Mouse (Mus musculus) embryonic facial prominence, embryonic 12.5 days (tissue): ENCODE data around the gene Gm5475. TPM values are rescaled to one million over a fixed set of nuclear protein-coding genes. Genes with fewer than 3 reads are reported as not detected.

Source experiments
- ATAC-seq: fragments of 200-750 bp; cut with Nextera tagmentation; 2 replicates; pipeline ENCODE4 v1.8.0; 2017; ENCODE audit not compliant: insufficient number of reproducible peaks, insufficient read depth, low FRiP score, low TSS enrichment
- H3K27ac ChIP-seq: fragments of 300-500 bp; sonication (generic); 2 replicates; pipeline ENCODE4 v1.5.1; 2016; ENCODE audit warnings: mild to moderate bottlenecking
- H3K27me3 ChIP-seq: fragments of 300-500 bp; sonication (generic); 2 replicates; pipeline ENCODE4 v1.6.1; 2016; ENCODE audit warnings: mild to moderate bottlenecking, moderate library complexity
- H3K36me3 ChIP-seq: fragments of 300-500 bp; sonication (generic); 2 replicates; pipeline ENCODE4 v1.6.1; 2016; ENCODE audit warnings: mild to moderate bottlenecking
- H3K4me1 ChIP-seq: fragments of 300-500 bp; sonication (generic); 2 replicates; pipeline ENCODE4 v1.6.1; 2016
- H3K4me2 ChIP-seq: fragments of 300-500 bp; sonication (generic); replicated peaks from 2 replicates; pipeline ENCODE4 v1.6.1; 2016; ENCODE audit warnings: mild to moderate bottlenecking, moderate library complexity
- H3K4me3 ChIP-seq: fragments of 300-500 bp; sonication (generic); 2 replicates; pipeline ENCODE4 v1.5.1; 2016; ENCODE audit warnings: mild to moderate bottlenecking
- H3K9ac ChIP-seq: fragments of 300-500 bp; sonication (generic); 2 replicates; pipeline ENCODE4 v1.6.1; 2016; ENCODE audit warnings: mild to moderate bottlenecking, moderate library complexity
- H3K9me3 ChIP-seq: fragments of 300-500 bp; sonication (generic); 2 replicates; pipeline ENCODE4 v1.6.1; 2016; ENCODE audit warnings: mild to moderate bottlenecking, moderate library complexity
- WGBS: fragments of 180-500 bp; shearing (Covaris S2); methylation state at CpG from one replicate; pipeline ENCODE4 v1.1.7; 2016; 5-methylcytosine and 5-hydroxymethylcytosine counted together
- polyA plus RNA-seq: library from polyadenylated mRNA; unstranded; fragments of >200 nt; fragmentation: Nextera tagmentation; extraction: Ambion mirVana; gene quantifications from 2 replicates; pipeline ENCODE4 v1.2.1, GENCODE M21; 2016

Gm5475 gene
- polyA plus RNA-seq, 1 experiment from 2014 or later, result 0.12 TPM

DNA sequence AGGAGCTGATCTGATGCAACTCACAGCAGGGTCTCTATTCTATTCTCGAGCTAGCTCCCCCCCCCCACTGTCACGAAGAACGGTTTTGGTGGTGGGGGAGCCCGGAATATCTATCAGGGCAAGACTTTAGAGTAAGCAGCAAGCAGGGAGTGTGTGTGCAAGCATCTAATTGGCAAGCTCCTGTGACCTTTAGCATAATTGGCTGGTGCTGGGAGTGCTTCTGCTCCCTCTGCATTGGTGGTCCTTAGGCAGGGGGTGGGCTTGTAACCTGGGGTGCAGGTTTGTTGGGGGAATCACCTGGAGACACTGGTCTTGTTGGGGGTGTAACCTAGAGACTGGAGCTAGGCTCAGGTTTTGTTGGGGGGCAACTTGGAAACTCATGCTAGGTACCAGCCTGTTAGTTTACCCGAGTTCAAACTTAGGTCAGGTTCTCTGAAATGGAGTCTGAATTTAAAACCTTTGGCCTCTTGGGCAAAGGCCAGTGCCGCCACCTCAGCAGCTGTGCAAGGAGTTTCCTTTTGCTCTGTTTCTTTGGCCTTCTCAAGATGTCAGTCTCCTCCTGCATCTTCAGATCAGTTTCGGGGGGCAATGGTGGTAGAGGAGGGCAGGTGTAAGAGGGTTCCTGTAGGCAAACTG, 34.5 kb downstream of the Gm5475 start:
- H3K27ac ChIP-seq, result no peak overlapping the region
- ATAC-seq, result no peak
- no peak overlapping the region for H3K4me2 ChIP-seq
- H3K36me3 ChIP-seq, result no peaks in the 10 kb centered on the region
- H3K9ac ChIP-seq, result no peak overlapping the region
- 60% methylated on average over 7 of the region's 7 CpGs for WGBS
- H3K4me1 ChIP-seq, result peaks cover 3% of the 10 kb centered on the region; the same call in 1 of the 2 replicates
- H3K9me3 ChIP-seq, result no peaks in the 10 kb centered on the region
- H3K27me3 ChIP-seq, result 0 out of 2 replicates have a peak, but pooled peaks cover 3% of the 10 kb centered on the region
- H3K4me3 ChIP-seq, result no peak overlapping the region

DNA sequence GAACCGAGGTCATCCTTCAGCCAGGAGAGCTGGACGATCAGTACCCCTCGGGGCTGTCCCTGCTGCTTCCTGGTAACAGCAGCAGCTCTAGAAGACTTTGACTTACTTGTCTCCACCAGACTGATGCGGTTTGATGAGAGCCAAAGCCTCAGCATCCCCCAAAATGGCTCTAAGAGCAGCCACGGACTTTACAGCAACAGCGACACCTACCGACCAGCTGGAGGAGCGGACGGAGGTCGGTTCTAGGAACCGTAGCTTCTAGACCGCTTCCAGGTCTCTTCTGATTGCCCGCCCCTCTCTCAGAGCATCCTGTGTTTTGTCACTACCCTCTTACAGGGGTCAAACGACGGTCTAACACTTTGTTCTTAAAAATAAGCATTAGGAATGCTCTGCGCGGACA, 35.4 kb downstream of the Gm5475 start:
- Histone ChIP-seq H3K36me3 (no peaks in the 10 kb centered on the region), H3K4me2 (no peak overlapping the region), H3K4me1 (0 out of 2 replicates have a peak, but pooled peaks cover 2% of the 10 kb centered on the region), H3K27me3 (0 out of 2 replicates have a peak, but pooled peaks cover 3% of the 10 kb centered on the region), H3K4me3 (no peak overlapping the region), H3K9ac (no peak overlapping the region), H3K9me3 (no peaks in the 10 kb centered on the region), H3K27ac (no peak overlapping the region)
- no peak for ATAC-seq
- WGBS, result 7% methylated on average over 17 of the region's 17 CpGs

DNA sequence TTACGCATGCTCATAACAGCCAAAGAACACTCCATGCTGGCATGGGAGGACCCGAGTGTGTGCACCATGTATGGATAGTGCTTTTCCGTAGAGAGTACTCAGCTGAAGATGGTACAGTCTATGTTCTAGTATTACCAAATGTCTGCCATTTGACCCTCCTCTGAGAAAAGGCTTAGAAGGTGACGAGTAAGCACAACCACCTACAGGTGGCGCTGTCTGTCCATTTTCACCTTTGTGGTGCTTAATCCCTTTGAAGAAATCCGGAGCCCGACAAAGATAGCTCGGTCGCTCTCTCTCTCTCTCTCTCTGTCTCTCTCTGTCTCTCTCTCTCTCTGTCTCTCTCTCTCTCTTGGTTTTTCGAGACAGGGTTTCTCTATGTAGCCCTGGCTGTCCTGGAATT, 36.1 kb downstream of the Gm5475 start:
- H3K4me3 ChIP-seq, result no peak overlapping the region
- WGBS, result 50% methylated on average over 10 of the region's 10 CpGs
- no peak overlapping the region for H3K9ac ChIP-seq
- H3K27me3 ChIP-seq, result 0 out of 2 replicates have a peak, but pooled peaks cover 3% of the 10 kb centered on the region
- 0 out of 2 replicates have a peak, but pooled peaks cover 2% of the 10 kb centered on the region for H3K4me1 ChIP-seq
- H3K36me3 ChIP-seq, result no peaks in the 10 kb centered on the region
- H3K27ac ChIP-seq, result no peak overlapping the region
- no peaks in the 10 kb centered on the region for H3K9me3 ChIP-seq
- no peak for ATAC-seq
- H3K4me2 ChIP-seq, result no peak overlapping the region

DNA sequence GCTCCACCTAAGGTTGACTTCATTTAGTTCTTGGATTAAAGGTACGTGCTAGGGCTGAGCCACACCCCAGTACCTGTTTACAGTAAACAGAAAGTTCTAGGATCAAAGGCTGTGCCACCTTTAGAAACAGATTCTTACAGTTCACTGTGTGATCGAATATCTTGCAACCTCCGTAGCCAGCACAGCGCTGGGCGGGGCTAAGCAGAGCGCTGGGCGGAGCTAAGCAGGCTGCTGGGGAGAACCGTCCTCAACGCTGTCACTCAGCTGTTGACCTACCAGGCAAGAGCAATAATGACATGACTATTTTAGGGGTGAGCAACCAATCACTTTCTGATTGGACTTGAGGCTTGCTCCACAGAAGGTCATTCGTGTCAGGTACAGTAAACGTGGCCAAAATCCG, 39.0 kb downstream of the Gm5475 start:
- no peak for ATAC-seq
- no peak overlapping the region for H3K9ac ChIP-seq
- no peak overlapping the region for H3K4me3 ChIP-seq

DNA sequence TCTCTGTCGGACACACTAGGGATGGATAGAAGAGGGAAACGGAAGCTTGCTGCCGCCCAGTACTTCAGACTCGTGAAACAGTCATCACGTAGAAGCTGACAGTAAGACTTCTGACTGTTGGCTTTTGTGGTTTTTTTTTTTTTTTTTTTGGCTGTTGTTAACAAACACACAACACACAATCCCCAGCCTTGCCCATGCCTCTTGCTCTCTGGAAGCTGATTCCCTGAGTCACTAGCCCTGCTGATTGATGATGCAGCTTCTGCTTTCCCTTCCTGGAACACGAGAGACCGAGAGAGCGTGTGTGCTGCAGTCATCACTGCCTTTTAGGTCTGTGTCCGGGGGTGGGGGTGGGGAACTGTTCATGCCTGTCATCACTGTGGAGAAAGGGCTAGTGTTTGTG, 39.7 kb downstream of the Gm5475 start:
- Histone ChIP-seq H3K4me3 (no peak overlapping the region), H3K9me3 (no peaks in the 10 kb centered on the region), H3K36me3 (no peaks in the 10 kb centered on the region), H3K27me3 (0 out of 2 replicates have a peak, but pooled peaks cover 3% of the 10 kb centered on the region), H3K9ac (no peak overlapping the region), H3K27ac (no peak overlapping the region), H3K4me1 (0 out of 2 replicates have a peak, but pooled peaks cover 2% of the 10 kb centered on the region), H3K4me2 (no peak overlapping the region)
- no peak for ATAC-seq
- 67% methylated on average over 9 of the region's 9 CpGs for WGBS

More for the DNA sequence above, 39.0 kb downstream of the Gm5475 start:
- no peaks in the 10 kb centered on the region for H3K9me3 ChIP-seq
- WGBS, result 10% methylated on average over 12 of the region's 12 CpGs
- peak overlapping the region; percentile 38 for H3K4me2 ChIP-seq
- no peaks in the 10 kb centered on the region for H3K36me3 ChIP-seq
- 0 out of 2 replicates have a peak, but pooled peaks cover 2% of the 10 kb centered on the region for H3K4me1 ChIP-seq
- H3K27ac ChIP-seq, result no peak overlapping the region
- 0 out of 2 replicates have a peak, but pooled peaks cover 3% of the 10 kb centered on the region for H3K27me3 ChIP-seq

DNA sequence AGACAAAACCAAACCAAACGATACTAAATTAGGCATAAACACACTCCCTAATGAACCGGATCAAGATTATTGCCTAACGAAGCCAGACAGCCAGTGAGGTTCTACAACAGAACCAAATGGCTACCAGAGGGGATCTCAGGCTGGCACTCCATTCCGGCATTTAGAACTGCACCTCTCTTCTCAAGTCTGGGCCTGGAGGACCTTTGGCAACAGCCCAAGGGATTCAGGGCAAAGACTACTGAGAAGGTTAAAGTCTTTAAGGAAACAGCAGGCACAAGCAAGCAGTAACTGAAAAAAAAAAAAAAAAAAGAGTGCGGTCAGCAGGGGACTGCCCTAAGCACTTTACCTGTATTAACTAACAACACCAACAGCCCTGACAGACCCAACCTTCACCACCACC, 40.1 kb downstream of the Gm5475 start:
- Histone ChIP-seq H3K4me1 (0 out of 2 replicates have a peak, but pooled peaks cover 2% of the 10 kb centered on the region), H3K4me3 (no peak overlapping the region), H3K9ac (no peak overlapping the region), H3K27me3 (0 out of 2 replicates have a peak, but pooled peaks cover 3% of the 10 kb centered on the region), H3K9me3 (no peaks in the 10 kb centered on the region), H3K27ac (no peak overlapping the region), H3K4me2 (no peak overlapping the region), H3K36me3 (no peaks in the 10 kb centered on the region)
- no peak for ATAC-seq
- WGBS, result 80% methylated on average over 5 of the region's 5 CpGs

DNA sequence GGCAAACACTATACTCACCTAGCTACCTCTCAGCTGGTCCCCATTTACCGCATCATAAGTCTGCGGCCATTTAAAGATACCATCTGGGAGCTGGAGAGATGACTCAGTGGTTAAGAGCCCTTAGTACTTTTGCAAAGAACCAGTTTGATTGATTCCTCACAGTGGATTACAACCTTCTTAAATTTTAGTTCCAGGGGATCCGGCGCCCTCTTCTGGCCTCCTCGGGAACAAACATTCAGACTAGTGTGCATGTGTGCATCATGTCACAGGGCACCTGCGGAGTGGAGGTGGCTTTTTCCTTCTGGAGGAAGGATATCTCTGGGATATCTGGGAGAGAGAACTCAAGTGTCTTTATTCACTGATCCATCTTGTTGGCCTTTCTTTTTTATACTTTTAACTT, 41.8 kb downstream of the Gm5475 start:
- Histone ChIP-seq H3K27me3 (0 out of 2 replicates have a peak, but pooled peaks cover 3% of the 10 kb centered on the region), H3K4me2 (no peak overlapping the region), H3K9me3 (no peaks in the 10 kb centered on the region), H3K4me1 (peaks cover 6% of the 10 kb centered on the region), H3K27ac (no peak overlapping the region), H3K4me3 (no peak overlapping the region), H3K9ac (no peak overlapping the region), H3K36me3 (no peaks in the 10 kb centered on the region)
- 25% methylated on average over 6 of the region's 6 CpGs for WGBS
- no peak for ATAC-seq

DNA sequence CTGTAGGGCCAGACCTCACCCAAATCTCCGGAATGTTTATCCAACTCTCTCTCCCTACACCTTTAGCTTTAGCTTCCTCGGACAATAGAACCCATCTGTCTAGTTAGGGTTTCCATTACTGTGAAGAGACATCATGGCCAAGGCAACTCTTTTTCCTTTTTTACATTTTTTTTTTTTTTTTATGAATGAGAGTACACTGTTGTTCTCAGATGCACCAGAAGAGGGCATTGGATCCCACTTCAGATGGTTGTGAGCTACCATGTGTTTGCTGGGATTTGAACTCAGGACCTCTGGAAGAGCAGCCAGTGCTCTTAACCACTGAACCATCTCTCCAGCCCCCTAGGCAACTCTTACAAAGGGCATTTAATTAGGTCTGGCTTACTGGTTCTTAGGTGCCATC, 43.5 kb downstream of the Gm5475 start:
- Histone ChIP-seq H3K4me2 (no peak overlapping the region), H3K27me3 (no peaks in the 10 kb centered on the region), H3K36me3 (no peaks in the 10 kb centered on the region), H3K4me1 (peaks cover 17% of the 10 kb centered on the region), H3K9ac (no peak overlapping the region), H3K9me3 (no peaks in the 10 kb centered on the region), H3K27ac (no peak overlapping the region), H3K4me3 (no peak overlapping the region)
- WGBS, result 74% methylated on average over 2 of the region's 2 CpGs
- ATAC-seq, result no peak

DNA sequence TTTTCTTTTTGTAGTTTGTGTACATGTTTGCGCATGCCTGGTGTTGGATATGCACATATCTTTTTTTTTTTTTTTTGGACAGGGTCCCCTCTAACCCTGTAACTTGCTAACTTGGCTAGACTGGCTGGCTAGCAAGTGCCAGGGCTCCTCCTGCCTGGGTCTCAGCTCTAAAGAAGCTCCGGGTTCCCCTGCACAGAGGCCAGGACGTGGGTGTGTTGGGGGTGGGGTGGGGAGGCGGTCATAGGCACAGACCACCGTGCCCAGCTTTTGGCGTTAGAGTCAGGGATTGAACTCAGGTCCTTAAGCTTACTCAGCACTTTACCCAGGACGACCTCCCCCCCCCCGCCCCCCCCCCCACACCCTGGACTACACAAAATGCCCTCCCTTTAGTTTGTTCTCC, 45.8 kb downstream of the Gm5475 start:
- no peaks in the 10 kb centered on the region for H3K9me3 ChIP-seq
- 35% methylated on average over 8 of the region's 8 CpGs for WGBS
- H3K4me1 ChIP-seq, result peaks cover 17% of the 10 kb centered on the region
- peak overlapping the region; percentile 82 for H3K4me2 ChIP-seq
- H3K36me3 ChIP-seq, result peaks cover 16% of the 10 kb centered on the region
- H3K9ac ChIP-seq, result no peak overlapping the region
- ATAC-seq, result no peak
- no peaks in the 10 kb centered on the region for H3K27me3 ChIP-seq
- no peak overlapping the region for H3K27ac ChIP-seq
- peak overlapping the region; percentile 80 for H3K4me3 ChIP-seq

DNA sequence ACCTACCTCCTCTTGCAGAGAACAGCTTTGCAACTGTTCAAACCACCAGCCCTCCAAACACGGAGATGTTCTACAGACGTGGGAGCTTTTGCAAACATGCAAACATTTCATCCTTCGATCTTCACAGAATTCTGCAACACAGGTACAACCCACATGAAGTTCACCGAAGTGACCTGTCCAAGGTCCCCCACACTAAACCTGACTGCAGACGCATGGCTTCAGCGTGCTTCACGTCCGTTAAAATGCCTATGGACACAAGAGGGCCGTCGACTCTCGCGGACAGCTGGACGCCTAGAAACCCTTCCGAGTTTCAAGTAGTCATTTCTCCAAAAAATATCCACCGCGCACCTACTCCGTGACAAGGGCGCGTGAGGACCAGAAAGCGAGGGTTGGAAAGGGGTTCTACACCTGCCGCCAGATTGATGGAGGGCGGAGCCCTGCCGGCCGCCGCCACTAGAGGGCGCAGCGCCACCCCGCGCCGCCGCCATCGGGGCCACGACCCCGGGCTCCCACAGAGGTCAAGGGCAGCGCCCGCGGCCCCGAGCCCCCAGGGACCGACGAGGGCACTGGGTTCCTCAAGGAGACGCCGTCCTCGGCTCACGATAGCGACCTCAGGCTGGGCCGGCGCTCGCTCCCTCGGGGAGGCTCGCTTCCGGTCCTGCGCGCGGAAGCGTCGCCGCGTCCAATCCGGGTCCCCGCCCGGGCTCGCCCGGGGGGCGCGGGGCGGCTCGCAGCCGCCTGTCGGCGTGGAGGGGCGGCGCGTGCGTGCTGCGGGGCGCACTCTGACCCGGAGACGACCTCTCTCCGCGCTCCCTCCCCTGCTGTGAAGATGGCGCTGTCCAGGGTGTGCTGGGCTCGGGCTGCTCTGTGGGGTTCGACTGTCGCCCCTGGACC, 46.6 kb downstream of the Gm5475 start, which contains the start of gene Letmd1:
Gene Letmd1 (plus strand): TSS at position 729 of the 894 bp plus-strand sequence.
- Histone ChIP-seq H3K9ac (peak within 1 kb of the TSS; percentile 74), H3K27ac (peak within 1 kb of the TSS; percentile 60; the same call in 1 of the 2 replicates), H3K4me3 (peak within 1 kb of the TSS; percentile 80), H3K4me2 (peak within 1 kb of the TSS; percentile 82), H3K36me3 (peaks cover 19% of the 10 kb centered on the region), H3K9me3 (no peaks in the 10 kb centered on the region), H3K27me3 (no peaks in the 10 kb centered on the region), H3K4me1 (peaks cover 17% of the 10 kb centered on the region)
- 2% methylated on average over 83 of the region's 84 CpGs for WGBS
- ATAC-seq, result peak; percentile 89

DNA sequence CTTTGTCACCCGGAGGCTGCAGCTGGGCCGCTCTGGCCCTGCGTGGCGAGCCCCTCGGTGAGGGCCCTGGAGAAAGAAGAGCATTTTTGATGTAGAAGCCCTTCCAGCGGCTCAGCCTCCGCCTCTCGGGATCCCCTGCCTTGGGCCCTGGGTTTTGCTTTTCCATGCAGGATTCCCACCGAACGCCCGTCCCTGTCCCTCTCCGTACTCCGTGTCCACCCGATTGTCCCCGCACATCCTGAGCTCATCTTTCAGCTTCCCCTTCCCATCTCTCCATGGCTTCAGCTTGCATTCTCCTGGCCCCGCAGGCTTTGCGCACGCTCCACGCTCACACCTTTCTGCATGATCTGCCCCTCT, 47.2 kb downstream of the Gm5475 start:
- peak overlapping the region; percentile 80 for H3K4me3 ChIP-seq
- H3K4me1 ChIP-seq, result peaks cover 17% of the 10 kb centered on the region
- no peaks in the 10 kb centered on the region for H3K9me3 ChIP-seq
- peak; percentile 35 for ATAC-seq
- WGBS, result under 1% methylated on average over 16 of the region's 19 CpGs
- peak overlapping the region; percentile 74 for H3K9ac ChIP-seq
- peaks cover 22% of the 10 kb centered on the region for H3K36me3 ChIP-seq
- no peaks in the 10 kb centered on the region for H3K27me3 ChIP-seq
- peak overlapping the region; percentile 82 for H3K4me2 ChIP-seq
- H3K27ac ChIP-seq, result peak overlapping the region; percentile 60; the same call in 1 of the 2 replicates
